Mouse (Mus musculus) spleen, adult 10 weeks (tissue): ENCODE data around the gene Vmn2r77. TPM values are rescaled to one million over a fixed set of nuclear protein-coding genes. Genes with fewer than 3 reads are reported as not detected.

Experiments used
- polyA plus RNA-seq: library from polyadenylated mRNA; stranded (reverse); fragments of 350-450 nt; fragmentation: Illumina TruSeq; extraction: RNeasy Lipid Tissue Mini Kit (QIAGEN cat#74804); gene quantifications from one replicate; pipeline ENCODE4 v1.2.3, GENCODE M21; 2015; ENCODE audit warnings: low replicate concordance; ENCODE audit not compliant: insufficient read depth

Vmn2r77 gene
- not detected for polyA plus RNA-seq

DNA sequence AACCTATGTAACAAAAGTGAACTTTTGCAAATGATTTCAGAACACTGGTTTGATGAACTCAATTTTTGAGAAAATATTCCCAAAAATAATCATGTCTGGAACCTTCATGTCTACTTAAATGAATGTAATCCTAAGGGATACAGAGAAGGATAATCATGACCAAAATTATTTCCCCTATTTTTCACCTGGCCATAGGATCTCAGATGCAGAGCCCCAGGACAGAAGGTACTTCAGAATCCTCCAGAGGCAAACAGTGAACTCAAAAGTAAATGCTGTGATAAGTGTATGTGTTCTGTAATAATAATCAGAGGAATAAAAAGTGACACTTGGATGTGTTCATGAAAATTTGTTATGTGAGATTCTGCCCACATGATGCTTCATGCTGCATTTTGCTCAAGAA, at the start of gene Vmn2r77:
TSS of gene Vmn2r77 (plus strand) at position 301 of the 400 bp plus-strand sequence.

DNA sequence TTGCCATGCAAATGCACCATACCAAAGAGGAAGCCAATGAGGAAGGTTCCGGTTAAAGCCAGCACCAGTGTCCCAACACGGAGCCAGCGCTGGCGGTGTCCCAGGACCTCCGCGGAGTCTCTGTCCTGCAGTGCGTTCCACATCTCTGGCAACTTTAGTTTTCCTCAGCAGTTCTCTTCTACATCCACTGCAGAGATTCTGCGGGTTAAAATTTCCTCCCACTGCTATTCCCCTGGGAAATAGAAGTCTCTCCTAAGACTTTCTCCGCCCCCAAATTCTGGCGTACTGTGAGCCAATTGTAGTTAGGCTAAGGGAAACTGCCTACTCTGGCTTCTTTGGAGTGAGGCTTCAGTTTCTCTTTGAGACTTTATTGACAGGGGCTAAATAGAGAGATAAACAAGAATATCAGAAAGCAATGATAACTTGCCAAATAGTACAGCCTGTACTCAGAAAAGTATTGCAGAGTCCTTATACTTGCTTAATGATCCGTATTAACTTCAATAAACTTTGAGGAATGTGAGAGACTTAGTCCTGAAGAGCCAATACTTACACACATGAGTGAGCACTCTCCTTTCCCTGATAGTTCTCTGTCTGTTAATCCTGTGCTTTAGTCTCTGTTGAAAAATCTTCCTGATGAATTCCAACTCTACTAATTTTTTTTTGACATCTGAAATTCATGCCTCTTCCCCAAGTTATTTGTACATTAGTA, 19.1 kb upstream of the Vmn2r77 start, which contains the start of gene Folh1:
TSS of gene Folh1 (minus strand) at position 327 of the 709 bp plus-strand sequence.

Other genes starting within 250 kb of the Vmn2r77 start
- gene Olfr295, start 211.2 kb upstream of the Vmn2r77 start, polyA plus RNA-seq = not detected
- not detected for gene Olfr294, start 178.4 kb upstream of the Vmn2r77 start, polyA plus RNA-seq
- not detected for gene Olfr293, start 146.0 kb upstream of the Vmn2r77 start, polyA plus RNA-seq
- not detected for gene Olfr292, start 106.7 kb upstream of the Vmn2r77 start, polyA plus RNA-seq
- gene Folh1, start 19.1 kb upstream of the Vmn2r77 start, polyA plus RNA-seq = 0.61 TPM
- not detected for gene Vmn2r78, start 120.1 kb downstream of the Vmn2r77 start, polyA plus RNA-seq
- not detected for gene Vmn2r79, start 201.1 kb downstream of the Vmn2r77 start, polyA plus RNA-seq